Mouse (Mus musculus) thymus, adult 2 months (tissue): ENCODE results near the gene Ifnar1.

ENCODE experiments used
- CTCF ChIP-seq: fragments of 200-500 bp; IDR thresholded peaks from 2 replicates; pipeline ENCODE4 v1.5.1; 2012; ENCODE audit warnings: mild to moderate bottlenecking, control low read depth, low read length, moderate library complexity, borderline replicate concordance; ENCODE audit not compliant: control insufficient read depth, poor library complexity, insufficient read depth; ENCODE audit errors: extremely low read depth
- POLR2A ChIP-seq: fragments of 200-500 bp; IDR thresholded peaks from 2 replicates; pipeline ENCODE4 v1.6.1; 2012; ENCODE audit warnings: mild to moderate bottlenecking, low read length, control low read depth, moderate library complexity; ENCODE audit not compliant: control insufficient read depth, poor library complexity, insufficient read depth; ENCODE audit errors: extremely low read depth

GRCm38 (mm10) chr16:91532429-91532828 lies 47.4 kb downstream of the Ifnar1 start:
- no peak for TF ChIP-seq CTCF
- no peak for TF ChIP-seq POLR2A
